Mouse (Mus musculus) testis, adult 2 months (tissue): ENCODE data around the gene Ccdc171. TPM values are rescaled to one million over a fixed set of nuclear protein-coding genes. Genes with fewer than 3 reads are reported as not detected.
"Not testable (repeated sequence)": the region's sequence is repeated elsewhere in the genome, so short reads cannot be mapped to it uniquely, and the experiment has no call there.

Experiments
- H3K27ac ChIP-seq: fragments of 200-500 bp; 2 replicates; pipeline ENCODE4 v1.5.1; 2012; ENCODE audit warnings: low read depth, low read length; ENCODE audit not compliant: control insufficient read depth, insufficient read depth
- H3K27me3 ChIP-seq: fragments of 200-500 bp; 2 replicates; pipeline ENCODE4 v1.6.1; 2012; ENCODE audit warnings: mild to moderate bottlenecking, low read length, moderate library complexity; ENCODE audit not compliant: control insufficient read depth, insufficient read depth
- H3K36me3 ChIP-seq: fragments of 200-500 bp; 2 replicates; pipeline ENCODE4 v1.6.1; 2012; ENCODE audit warnings: mild to moderate bottlenecking, low read length; ENCODE audit not compliant: control insufficient read depth, insufficient read depth
- H3K4me1 ChIP-seq: fragments of 200-500 bp; 2 replicates; pipeline ENCODE4 v1.6.1; 2012; ENCODE audit warnings: low read length; ENCODE audit not compliant: control insufficient read depth, insufficient read depth
- H3K4me3 ChIP-seq: fragments of 200-500 bp; 2 replicates; pipeline ENCODE4 v1.5.1; 2012; ENCODE audit warnings: low read depth, mild to moderate bottlenecking, low read length, moderate library complexity, mixed read lengths; ENCODE audit not compliant: control insufficient read depth
- CTCF ChIP-seq: fragments of 200-500 bp; IDR thresholded peaks from 2 replicates; pipeline ENCODE4 v1.5.1; 2012; ENCODE audit warnings: low read depth, mild to moderate bottlenecking, inconsistent platforms, low read length, moderate library complexity; ENCODE audit not compliant: control insufficient read depth, insufficient read depth, insufficient replicate concordance
- POLR2A ChIP-seq: fragments of 200-500 bp; IDR thresholded peaks from 2 replicates; pipeline ENCODE4 v1.6.1; 2012; ENCODE audit warnings: low read depth, mild to moderate bottlenecking, inconsistent platforms, low read length, moderate library complexity; ENCODE audit not compliant: control insufficient read depth
- polyA plus RNA-seq: library from polyadenylated mRNA; depleted of rRNA; stranded (reverse); fragments of >200 nt; gene quantifications from 2 replicates; pipeline ENCODE4 v1.2.3, GENCODE M21; 2012

Ccdc171 gene
- polyA plus RNA-seq, 1 experiment, result 17.0 TPM

DNA sequence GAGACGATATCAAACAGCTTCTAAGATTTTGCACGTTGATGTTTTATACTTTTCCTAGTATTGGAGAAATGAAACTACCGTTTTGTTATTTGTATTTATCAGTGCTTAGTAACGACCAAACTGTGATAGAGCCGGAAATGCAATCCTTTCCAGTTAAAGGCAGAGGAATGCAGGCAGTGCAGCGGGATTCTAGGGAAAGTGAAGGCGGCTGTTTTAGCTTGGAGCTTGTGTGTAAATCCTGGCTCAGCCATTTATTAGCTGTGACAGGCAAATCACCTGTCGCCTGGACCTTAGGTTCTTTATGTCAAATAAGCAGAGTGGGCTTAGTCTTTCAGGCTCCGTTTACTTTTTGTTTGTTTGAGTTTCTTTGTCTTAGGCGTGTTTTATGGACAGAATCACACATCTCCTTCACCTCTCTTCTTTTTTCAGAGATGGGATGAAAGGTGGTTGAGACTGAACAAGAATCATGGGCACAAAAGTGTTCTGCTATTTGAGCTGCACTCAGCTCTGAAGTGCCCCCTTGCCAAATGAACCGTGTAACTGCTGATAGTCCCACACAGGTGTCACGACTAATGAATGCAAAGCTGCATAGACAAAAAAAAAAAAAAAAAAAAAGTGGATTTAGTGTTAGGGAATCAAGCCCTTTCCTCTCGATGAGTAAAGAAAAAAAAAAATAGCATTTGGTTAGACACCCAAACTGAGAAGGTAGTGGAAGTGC, 1.1 kb downstream of the Ccdc171 start:
- Histone ChIP-seq H3K36me3 (no peaks in the 10 kb centered on the region; the same call in 1 of the 2 replicates), H3K27me3 (no peaks in the 10 kb centered on the region), H3K27ac (no peak overlapping the region), H3K4me1 (peaks cover 6% of the 10 kb centered on the region), H3K4me3 (peak overlapping the region; percentile 60)
- TF ChIP-seq POLR2A (no peak), CTCF (no peak)

GRCm38 (mm10) chr4:83526988-83527334, 1.6 kb downstream of the Ccdc171 start:
- Histone ChIP-seq H3K36me3 (no peaks in the 10 kb centered on the region; the same call in 1 of the 2 replicates), H3K4me3 (no peak overlapping the region; the same call in 1 of the 2 replicates), H3K27ac (no peak overlapping the region), H3K27me3 (no peaks in the 10 kb centered on the region), H3K4me1 (peaks cover 6% of the 10 kb centered on the region)
- TF ChIP-seq POLR2A (no peak), CTCF (no peak)

DNA sequence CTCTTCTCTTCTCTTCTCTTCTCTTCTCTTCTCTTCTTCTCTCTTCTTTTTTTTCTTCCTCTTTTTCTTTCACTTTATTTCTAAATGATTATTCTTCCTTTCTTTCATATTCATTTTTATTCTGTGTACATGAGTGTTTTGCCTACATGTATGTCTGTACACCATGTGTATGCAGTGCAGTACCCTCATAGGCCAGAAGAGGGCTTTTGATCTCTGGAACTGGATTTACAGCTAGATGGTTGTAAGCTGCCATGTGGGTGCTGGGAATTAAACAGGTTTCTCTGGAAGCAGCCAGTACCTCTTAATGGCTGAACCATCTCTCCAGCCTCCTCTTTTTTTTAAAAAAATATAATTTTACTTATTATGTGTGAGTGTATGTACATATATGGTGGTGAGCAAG, 2.6 kb downstream of the Ccdc171 start:
- Histone ChIP-seq H3K4me3 (no peak overlapping the region), H3K27ac (no peak overlapping the region), H3K27me3 (no peaks in the 10 kb centered on the region), H3K36me3 (no peaks in the 10 kb centered on the region; the same call in 1 of the 2 replicates), H3K4me1 (peaks cover 6% of the 10 kb centered on the region)
- no peak for TF ChIP-seq POLR2A
- no peak for TF ChIP-seq CTCF

GRCm38 (mm10) chr4:83530060-83530459, 4.7 kb downstream of the Ccdc171 start:
- not testable (repeated sequence) for H3K27me3 ChIP-seq, H3K4me3 ChIP-seq, H3K27ac ChIP-seq

DNA sequence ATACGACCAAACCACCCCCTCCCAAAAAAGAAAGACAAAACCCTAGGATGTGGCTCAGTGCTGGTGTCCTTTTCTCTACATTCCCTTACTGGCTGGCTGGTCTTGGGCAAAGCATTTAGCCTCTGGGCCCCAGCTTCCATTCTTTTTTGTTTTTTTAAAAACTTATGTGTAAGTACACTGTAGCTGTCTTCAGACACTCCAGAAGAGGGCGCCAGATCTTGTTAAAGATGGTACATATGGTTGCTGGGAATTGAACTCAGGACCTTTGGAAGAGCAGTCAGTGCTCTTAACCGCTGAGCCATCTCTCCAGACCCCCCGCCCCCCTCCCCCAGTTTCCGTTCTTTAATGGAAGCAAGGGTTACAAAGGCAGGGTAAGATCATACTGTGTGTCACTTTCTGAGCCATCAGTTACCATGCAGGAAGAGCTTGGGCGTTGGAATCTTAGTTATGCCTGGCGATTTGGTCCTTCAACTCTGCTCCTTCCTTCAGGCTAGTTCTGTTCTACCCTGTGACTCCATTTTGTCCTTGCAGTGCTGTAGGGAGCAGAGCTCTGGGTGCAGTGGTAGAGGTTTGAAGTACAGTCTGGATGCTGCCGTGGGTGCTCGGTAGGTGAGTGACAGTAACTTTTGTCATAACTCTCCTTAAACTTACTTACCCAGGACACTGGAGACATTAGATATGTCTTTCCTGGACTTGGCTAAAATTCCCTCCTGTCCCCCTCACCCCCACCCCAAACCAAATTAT, 8.0 kb downstream of the Ccdc171 start:
- Histone ChIP-seq H3K4me1 (no peaks in the 10 kb centered on the region), H3K4me3 (no peak overlapping the region), H3K27me3 (no peaks in the 10 kb centered on the region), H3K36me3 (no peaks in the 10 kb centered on the region; the same call in 1 of the 2 replicates), H3K27ac (no peak overlapping the region)
- no peak for TF ChIP-seq CTCF
- TF ChIP-seq POLR2A, result no peak

More at GRCm38 (mm10) chr4:83530060-83530459, 4.7 kb downstream of the Ccdc171 start:
- H3K36me3 ChIP-seq, H3K4me1 ChIP-seq: not testable (repeated sequence)

GRCm38 (mm10) chr4:83534024-83534423, 8.7 kb downstream of the Ccdc171 start:
- no peak for TF ChIP-seq CTCF
- no peak for TF ChIP-seq POLR2A
- Histone ChIP-seq H3K4me3 (no peak overlapping the region), H3K36me3 (no peaks in the 10 kb centered on the region; the same call in 1 of the 2 replicates), H3K4me1 (no peaks in the 10 kb centered on the region), H3K27ac (no peak overlapping the region), H3K27me3 (no peaks in the 10 kb centered on the region)

DNA sequence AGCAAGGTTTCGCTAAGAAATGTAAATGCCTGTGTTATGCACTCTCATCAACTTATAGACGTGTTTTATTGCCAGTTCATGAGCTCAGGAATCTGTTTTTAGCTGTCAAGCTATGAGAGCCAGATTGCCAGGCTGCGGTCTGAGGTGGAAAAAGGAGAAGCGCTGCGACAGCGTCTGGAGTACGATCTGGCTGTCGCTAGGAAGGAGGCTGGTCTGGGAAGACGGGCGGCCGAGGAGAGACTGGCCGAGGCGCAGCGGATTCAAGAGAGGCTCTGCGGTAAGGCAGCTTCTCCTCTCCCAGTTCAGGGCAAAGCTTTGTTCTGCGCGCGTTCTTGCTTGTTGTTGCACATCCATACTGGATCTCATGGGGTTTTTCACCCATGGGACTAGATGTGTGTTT, 24.2 kb downstream of the Ccdc171 start:
- TF ChIP-seq POLR2A, result no peak
- no peak for TF ChIP-seq CTCF

More for the DNA sequence above, 24.2 kb downstream of the Ccdc171 start:
- Histone ChIP-seq H3K27me3 (no peaks in the 10 kb centered on the region), H3K4me3 (no peak overlapping the region), H3K4me1 (no peaks in the 10 kb centered on the region), H3K27ac (no peak overlapping the region), H3K36me3 (no peaks in the 10 kb centered on the region)
